Mouse (Mus musculus) liver, embryonic 12.5 days (tissue): ENCODE data around the gene Celf5. TPM values are rescaled to one million over a fixed set of nuclear protein-coding genes. Genes with fewer than 3 reads are reported as not detected.

Experiments used
- ATAC-seq: fragments of 200-750 bp; cut with Nextera tagmentation; 2 replicates; pipeline ENCODE4 v1.8.0; 2017; ENCODE audit warnings: moderate number of reproducible peaks, mild to moderate bottlenecking, moderate library complexity
- H3K27ac ChIP-seq: fragments of 300-500 bp; sonication (generic); 2 replicates; pipeline ENCODE4 v1.5.1; 2016; ENCODE audit warnings: mild to moderate bottlenecking
- H3K27me3 ChIP-seq: fragments of 300-500 bp; sonication (generic); replicated peaks from 2 replicates; pipeline ENCODE4 v1.6.1; 2016; ENCODE audit warnings: mild to moderate bottlenecking, moderate library complexity
- H3K36me3 ChIP-seq: fragments of 300-500 bp; sonication (generic); 2 replicates; pipeline ENCODE4 v1.6.1; 2016; ENCODE audit warnings: mild to moderate bottlenecking, moderate library complexity
- H3K4me1 ChIP-seq: fragments of 300-500 bp; sonication (generic); 2 replicates; pipeline ENCODE4 v1.6.1; 2016
- H3K4me2 ChIP-seq: fragments of 300-500 bp; sonication (generic); 2 replicates; pipeline ENCODE4 v1.6.1; 2016; ENCODE audit warnings: mild to moderate bottlenecking, moderate library complexity
- H3K4me3 ChIP-seq: fragments of 300-500 bp; sonication (generic); 2 replicates; pipeline ENCODE4 v1.5.1; 2016; ENCODE audit warnings: mild to moderate bottlenecking, moderate library complexity
- H3K9ac ChIP-seq: fragments of 300-500 bp; sonication (generic); 2 replicates; pipeline ENCODE4 v1.6.1; 2016; ENCODE audit warnings: mild to moderate bottlenecking, moderate library complexity
- H3K9me3 ChIP-seq: fragments of 300-500 bp; sonication (generic); replicated peaks from 2 replicates; pipeline ENCODE4 v1.6.1; 2016; ENCODE audit warnings: mild to moderate bottlenecking, moderate library complexity
- WGBS: fragments of 180-500 bp; shearing (Covaris S2); methylation state at CpG from one replicate; pipeline ENCODE4 v1.1.7; 2016; ENCODE audit not compliant: insufficient replicate concordance; 5-methylcytosine and 5-hydroxymethylcytosine counted together
- polyA plus RNA-seq: library from polyadenylated mRNA; unstranded; fragments of >200 nt; fragmentation: Nextera tagmentation; extraction: Ambion mirVana; gene quantifications from 2 replicates; pipeline ENCODE4 v1.2.1, GENCODE M21; 2016

The Celf5 gene
- polyA plus RNA-seq, 1 experiment from 2014 or later, result 0.05 TPM

- peak overlapping the region; percentile 73 for H3K4me3 ChIP-seq
- H3K9ac ChIP-seq, result peak overlapping the region; percentile 64
- H3K4me2 ChIP-seq, result peak overlapping the region; percentile 96
- no peak for ATAC-seq
- H3K4me1 ChIP-seq, result peaks cover 60% of the 10 kb centered on the region
- 15% methylated on average over 4 of the region's 4 CpGs for WGBS
- no peaks in the 10 kb centered on the region for H3K27me3 ChIP-seq
- peaks cover 28% of the 10 kb centered on the region for H3K36me3 ChIP-seq
- no peaks in the 10 kb centered on the region for H3K9me3 ChIP-seq
- peak overlapping the region; percentile 74 for H3K27ac ChIP-seq
Measured at GRCm38 (mm10) chr10:81496969-81497368, 14.5 kb upstream of the Celf5 start.

DNA sequence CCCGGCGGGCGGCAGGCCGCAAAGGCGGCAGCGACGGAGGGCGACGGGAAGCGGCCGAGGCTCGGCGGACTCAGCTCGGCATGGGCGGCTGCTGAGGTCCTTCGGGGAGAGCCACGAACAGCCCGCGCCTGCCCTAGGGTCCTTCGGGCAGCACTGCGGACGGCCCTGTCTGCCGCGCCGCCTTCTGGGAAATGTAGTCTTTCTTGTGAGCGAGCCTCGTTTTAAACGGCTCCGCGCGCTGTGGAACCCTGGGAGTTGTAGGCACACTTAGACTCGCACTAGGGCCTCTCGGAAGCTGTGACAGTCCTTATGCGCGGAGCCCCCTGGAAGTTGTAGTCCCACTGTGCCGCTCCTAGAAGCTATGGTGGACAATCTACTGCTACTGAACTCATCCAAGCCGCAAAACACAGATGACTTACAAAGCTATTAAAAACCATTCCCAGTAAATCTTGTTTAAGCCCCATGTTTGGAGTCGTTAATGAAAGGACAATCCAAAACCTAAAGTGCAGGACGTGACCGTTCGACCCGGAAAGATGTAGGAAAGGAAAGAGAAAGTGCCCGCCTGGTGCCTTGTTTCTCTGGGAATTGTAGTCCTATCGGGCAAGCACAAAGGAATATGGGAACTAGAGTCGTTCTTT, 13.9 kb upstream of the Celf5 start, which contains the start of gene Ncln:
Gene Ncln (minus strand): TSS at position 129 of the 638 bp plus-strand sequence.
- Histone ChIP-seq H3K27ac (peak within 1 kb of the TSS; percentile 77), H3K4me1 (peaks cover 59% of the 10 kb centered on the region), H3K27me3 (no peaks in the 10 kb centered on the region), H3K9ac (peak within 1 kb of the TSS; percentile 80), H3K9me3 (no peaks in the 10 kb centered on the region), H3K36me3 (peaks cover 33% of the 10 kb centered on the region), H3K4me2 (peak within 1 kb of the TSS; percentile 96), H3K4me3 (peak within 1 kb of the TSS; percentile 73)
- WGBS, result under 1% methylated on average over 42 of the region's 45 CpGs
- peak; percentile 95 for ATAC-seq

DNA sequence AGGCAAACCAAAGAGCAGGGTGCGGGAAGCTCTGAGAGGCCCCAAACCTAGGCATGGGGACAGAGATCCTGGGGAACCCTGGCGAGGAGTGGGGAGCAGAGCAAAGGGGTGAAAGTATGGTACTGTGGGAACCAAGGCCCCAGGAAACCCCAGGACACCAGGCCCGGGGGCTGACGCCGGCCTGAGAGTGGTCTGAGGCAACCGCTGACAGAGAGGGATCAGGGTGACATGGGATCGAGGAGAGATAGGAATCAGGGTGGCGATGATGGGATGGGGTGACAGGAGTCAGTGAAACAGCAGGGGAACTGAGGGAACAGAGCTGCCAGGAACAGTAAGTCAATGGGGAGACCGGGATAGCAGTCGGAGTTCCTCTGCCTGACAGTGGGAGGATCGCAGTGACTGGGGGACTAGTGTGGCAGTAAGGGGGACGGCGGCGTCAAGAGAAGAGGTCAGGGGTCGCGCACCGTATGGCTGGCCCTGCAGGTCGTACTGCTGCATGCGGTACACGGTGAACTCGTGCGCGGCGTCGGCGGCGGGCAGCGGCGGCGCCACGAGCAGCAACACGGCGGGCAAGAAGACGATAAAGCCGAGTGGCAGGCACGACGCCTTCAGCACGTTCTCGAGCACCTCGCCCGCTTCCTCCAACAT, 13.2 kb upstream of the Celf5 start:
- Histone ChIP-seq H3K27ac (peak overlapping the region; percentile 77), H3K9me3 (no peaks in the 10 kb centered on the region), H3K4me1 (peaks cover 59% of the 10 kb centered on the region), H3K36me3 (peaks cover 40% of the 10 kb centered on the region), H3K4me2 (peak overlapping the region; percentile 96), H3K27me3 (no peaks in the 10 kb centered on the region), H3K4me3 (peak overlapping the region; percentile 73), H3K9ac (peak overlapping the region; percentile 80)
- peak; percentile 21 for ATAC-seq
- under 1% methylated on average over 41 of the region's 41 CpGs for WGBS

DNA sequence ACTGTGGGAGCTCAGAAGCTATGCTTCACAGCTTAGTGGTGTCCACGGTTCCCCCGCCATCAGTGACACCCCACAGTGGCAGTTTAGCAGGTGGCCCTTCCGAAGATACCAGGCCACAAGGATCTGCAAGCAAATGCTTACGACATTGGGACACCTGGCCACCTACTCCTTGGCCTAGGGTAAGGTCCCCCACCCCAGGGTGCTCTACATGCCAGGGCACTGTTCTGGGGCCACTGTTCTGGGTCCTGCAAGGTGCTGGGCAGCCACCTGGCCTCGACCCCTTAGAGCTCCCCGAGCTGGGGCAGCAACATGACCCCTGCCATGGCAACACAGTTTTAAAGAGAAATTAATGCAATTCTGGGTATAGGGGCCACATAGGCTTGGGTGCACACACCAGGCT, 12.6 kb upstream of the Celf5 start:
- H3K9ac ChIP-seq, result peak overlapping the region; percentile 80
- H3K27ac ChIP-seq, result peak overlapping the region; percentile 77
- H3K27me3 ChIP-seq, result no peaks in the 10 kb centered on the region
- 49% methylated on average over 6 of the region's 6 CpGs for WGBS
- ATAC-seq, result no peak
- H3K4me1 ChIP-seq, result peaks cover 58% of the 10 kb centered on the region
- H3K9me3 ChIP-seq, result no peaks in the 10 kb centered on the region
- H3K4me2 ChIP-seq, result peak overlapping the region; percentile 96
- peak overlapping the region; percentile 73 for H3K4me3 ChIP-seq
- H3K36me3 ChIP-seq, result peaks cover 46% of the 10 kb centered on the region

DNA sequence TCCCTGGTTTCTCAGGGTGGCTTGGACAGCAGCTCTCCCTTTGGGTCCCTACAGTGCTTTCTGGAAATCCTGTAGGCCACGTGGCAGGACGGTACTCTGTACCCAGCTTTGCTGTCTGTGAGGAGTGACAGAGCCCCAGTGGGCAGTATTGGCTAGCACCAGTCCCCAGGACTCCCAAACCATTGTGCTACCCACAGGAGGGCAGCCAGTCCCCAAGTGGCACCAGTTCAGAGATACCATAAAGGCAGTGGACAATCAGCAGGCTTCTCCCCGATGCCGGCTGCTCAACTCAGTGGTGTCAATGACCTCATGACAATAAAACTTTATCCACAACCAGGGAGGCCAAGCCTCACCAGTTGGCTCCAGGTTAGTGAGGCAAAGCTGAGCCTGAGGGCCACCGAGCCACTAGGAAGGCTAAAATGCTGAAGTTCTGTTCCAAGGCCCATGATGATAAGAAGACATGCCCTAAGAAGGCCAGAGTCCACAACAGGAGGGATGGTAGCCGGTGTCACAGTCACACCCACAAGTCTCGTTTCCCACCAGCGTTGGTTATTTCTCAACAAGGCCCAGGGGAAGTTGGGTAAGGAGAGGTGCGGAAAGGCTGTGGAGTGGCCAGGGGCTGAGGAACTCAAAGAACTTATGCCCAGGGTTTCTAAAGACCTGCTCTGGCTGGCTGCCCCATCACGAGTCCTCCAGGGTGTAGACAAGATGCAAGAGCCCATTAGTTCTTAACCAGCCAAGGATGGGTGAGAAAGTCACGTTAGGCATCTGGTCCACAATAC, 11.9 kb upstream of the Celf5 start:
- Histone ChIP-seq H3K4me1 (peaks cover 52% of the 10 kb centered on the region), H3K36me3 (peaks cover 53% of the 10 kb centered on the region), H3K4me3 (peak overlapping the region; percentile 73), H3K27ac (no peak overlapping the region; the same call in none of the 2 replicates), H3K27me3 (no peaks in the 10 kb centered on the region), H3K9ac (peak overlapping the region; percentile 80), H3K4me2 (peak overlapping the region; percentile 96), H3K9me3 (no peaks in the 10 kb centered on the region)
- no peak for ATAC-seq
- 60% methylated on average over 11 of the region's 11 CpGs for WGBS

GRCm38 (mm10) chr10:81493601-81494220, 11.2 kb upstream of the Celf5 start:
- Histone ChIP-seq H3K9ac (0 out of 2 replicates have a peak overlapping the region, but pooled peaks have one; percentile 80), H3K4me1 (peaks cover 44% of the 10 kb centered on the region), H3K36me3 (peaks cover 60% of the 10 kb centered on the region), H3K4me3 (no peak overlapping the region), H3K27ac (no peak overlapping the region), H3K9me3 (no peaks in the 10 kb centered on the region), H3K27me3 (no peaks in the 10 kb centered on the region), H3K4me2 (peak overlapping the region; percentile 96; the same call in 1 of the 2 replicates)
- no peak for ATAC-seq
- 76% methylated on average over 8 of the region's 8 CpGs for WGBS

GRCm38 (mm10) chr10:81492606-81493240, 10.2 kb upstream of the Celf5 start:
- no peak for ATAC-seq
- H3K4me1 ChIP-seq, result peaks cover 34% of the 10 kb centered on the region
- H3K27me3 ChIP-seq, result no peaks in the 10 kb centered on the region
- H3K4me3 ChIP-seq, result no peak overlapping the region
- H3K27ac ChIP-seq, result no peak overlapping the region
- no peak overlapping the region for H3K4me2 ChIP-seq
- H3K9ac ChIP-seq, result no peak overlapping the region
- WGBS, result 85% methylated on average over 11 of the region's 11 CpGs
- peaks cover 70% of the 10 kb centered on the region for H3K36me3 ChIP-seq
- H3K9me3 ChIP-seq, result no peaks in the 10 kb centered on the region

- Histone ChIP-seq H3K4me2 (no peak overlapping the region), H3K4me3 (no peak overlapping the region), H3K4me1 (peaks cover 24% of the 10 kb centered on the region), H3K27ac (no peak overlapping the region), H3K27me3 (no peaks in the 10 kb centered on the region), H3K9me3 (no peaks in the 10 kb centered on the region), H3K9ac (no peak overlapping the region), H3K36me3 (peaks cover 86% of the 10 kb centered on the region)
- ATAC-seq, result no peak
- 89% methylated on average over 9 of the region's 9 CpGs for WGBS
Measured at GRCm38 (mm10) chr10:81491018-81491417, 8.5 kb upstream of the Celf5 start.

- H3K4me2 ChIP-seq, result no peak overlapping the region
- WGBS, result 86% methylated on average over 14 of the region's 14 CpGs
- H3K36me3 ChIP-seq, result peaks cover 86% of the 10 kb centered on the region
Measured at GRCm38 (mm10) chr10:81489941-81490340, 7.4 kb upstream of the Celf5 start.

GRCm38 (mm10) chr10:81488081-81488480, 5.6 kb upstream of the Celf5 start:
- ATAC-seq, result no peak
- no peaks in the 10 kb centered on the region for H3K4me1 ChIP-seq
- H3K9me3 ChIP-seq, result no peaks in the 10 kb centered on the region
- no peak overlapping the region for H3K27ac ChIP-seq
- H3K9ac ChIP-seq, result no peak overlapping the region
- no peak overlapping the region for H3K4me2 ChIP-seq
- H3K4me3 ChIP-seq, result no peak overlapping the region
- peaks cover 3% of the 10 kb centered on the region for H3K27me3 ChIP-seq
- H3K36me3 ChIP-seq, result peaks cover 70% of the 10 kb centered on the region
- 80% methylated on average over 11 of the region's 11 CpGs for WGBS

More at GRCm38 (mm10) chr10:81489941-81490340, 7.4 kb upstream of the Celf5 start:
- ATAC-seq, result no peak
- Histone ChIP-seq H3K27ac (no peak overlapping the region), H3K4me1 (peaks cover 16% of the 10 kb centered on the region), H3K9ac (no peak overlapping the region), H3K4me3 (no peak overlapping the region), H3K9me3 (no peaks in the 10 kb centered on the region), H3K27me3 (no peaks in the 10 kb centered on the region)

- H3K36me3 ChIP-seq, result peaks cover 54% of the 10 kb centered on the region
- peaks cover 19% of the 10 kb centered on the region for H3K27me3 ChIP-seq
- peaks cover 12% of the 10 kb centered on the region for H3K4me1 ChIP-seq
- H3K9ac ChIP-seq, result no peak overlapping the region
- H3K4me3 ChIP-seq, result no peak overlapping the region
- 77% methylated on average over 10 of the region's 10 CpGs for WGBS
- H3K9me3 ChIP-seq, result no peaks in the 10 kb centered on the region
- H3K4me2 ChIP-seq, result no peak overlapping the region
- no peak for ATAC-seq
- H3K27ac ChIP-seq, result no peak overlapping the region
Measured at GRCm38 (mm10) chr10:81486496-81486895, 4.0 kb upstream of the Celf5 start.
